In genomic region chr15:79733640-79734039, GRCm38 (mm10) we compare ENCODE assay signal across 21 mouse cellular contexts. TPM values are rescaled to one million over a fixed set of nuclear protein-coding genes. Genes with fewer than 3 reads are reported as not detected.
DNase-seq lines count a peak whose midpoint lies in the region; ATAC-seq and TF ChIP-seq lines count a peak whose summit lies in the region.
"Had no signal": no experiment of that assay in that cellular context is flagged by ENCODE, and none has a peak within 500 bp of the region (broad histone marks: within the 10 kb centered on the region; RNA-seq: fewer than 3 reads in every experiment).

No protein-coding gene starts in this region.

- no peak overlapping the region for H3K9ac ChIP-seq in heart, postnatal 0 days (replicated peaks; ENCODE audit: low read depth, low read length)
- H3K9ac ChIP-seq in forebrain, embryonic 16.5 days (replicated peaks; ENCODE audit: low read depth, low read length) = no peak overlapping the region
- H3K9ac ChIP-seq: embryonic facial prominence, embryonic 12.5 days; hindbrain, embryonic 14.5 days; liver, embryonic 13.5 days had no signal

- no peak for TF ChIP-seq CTCF in gastrocnemius, adult 2 months (IDR thresholded peaks at IDR 0.05)
- no peak for TF ChIP-seq CTCF in heart, postnatal 0 days (IDR thresholded peaks at IDR 0.05; ENCODE audit: low read depth)
- no peak for TF ChIP-seq CTCF in bone marrow, adult 2 months (IDR thresholded peaks at IDR 0.05; ENCODE audit: control insufficient read depth, insufficient read depth, low read length)

- 0 out of 2 replicates have a peak, but pooled peaks have one; percentile 33 for TF ChIP-seq POLR2A in bone marrow, adult 2 months (IDR thresholded peaks at IDR 0.05; ENCODE audit: borderline replicate concordance, control insufficient read depth, low read depth, low read length)

- peak overlapping the region; percentile 98 for H3K27ac ChIP-seq in gastrocnemius, adult 2 months
- H3K27ac ChIP-seq in heart, postnatal 0 days (ENCODE audit: low read depth) = peak overlapping the region; percentile 98
- H3K27ac ChIP-seq in bone marrow, adult 2 months (ENCODE audit: control insufficient read depth, insufficient read depth, low read depth, low read length, poor library complexity) = peak overlapping the region; percentile 93
- H3K27ac ChIP-seq in forebrain, embryonic 16.5 days (ENCODE audit: low read length) = no peak overlapping the region
- H3K27ac ChIP-seq: embryonic facial prominence, embryonic 12.5 days; hindbrain, embryonic 14.5 days; limb, embryonic 10.5 days; liver, embryonic 13.5 days; macrophage had no signal

- DNase-seq in gastrocnemius, adult 2 months = no peak
- DNase-seq in gastrocnemius, adult 8-10 months (ENCODE audit: low spot score in 2 of 2) = no peak
- DNase-seq in heart, postnatal 0 days (ENCODE audit: low spot score) = no peak
- no peak for DNase-seq in heart, postnatal 25 days (ENCODE audit: low spot score)
- DNase-seq in cerebellum, adult 9-10 months = no peak
- DNase-seq: cerebellum, adult 18-20 months; cerebellum, postnatal 25 days; heart, postnatal 14 days; kidney, adult 18-20 months; liver, embryonic 13.5 days; right cerebral cortex, postnatal 14 days had no signal

- no peak for ATAC-seq in heart, postnatal 0 days (ENCODE audit: insufficient read depth, low read depth)
- ATAC-seq in megakaryocyte progenitor cell, adult 5-6 weeks (replicated peaks; ENCODE audit: poor library complexity) = peak; percentile 73
- no peak for ATAC-seq in forebrain, embryonic 16.5 days
- ATAC-seq: CD4-positive, CD25-positive, alpha-beta regulatory T cell, adult 4 months; inflammation-experienced regulatory T-cells, adult 6 months had no signal

- no peaks in the 10 kb centered on the region for H3K27me3 ChIP-seq in heart, postnatal 0 days (ENCODE audit: control insufficient read depth, insufficient read depth, low read length)
- no peaks in the 10 kb centered on the region for H3K27me3 ChIP-seq in forebrain, embryonic 16.5 days (replicated peaks; ENCODE audit: control insufficient read depth, insufficient read depth, low read length)
- H3K27me3 ChIP-seq: embryonic facial prominence, embryonic 12.5 days; liver, embryonic 13.5 days had no signal

- H3K4me3 ChIP-seq in gastrocnemius, adult 2 months = peak overlapping the region; percentile 67
- H3K4me3 ChIP-seq in heart, postnatal 0 days (ENCODE audit: low read depth, low read length) = no peak overlapping the region
- peak overlapping the region; percentile 10 for H3K4me3 ChIP-seq in bone marrow, adult 2 months (replicated peaks; ENCODE audit: control insufficient read depth, low read depth, low read length)
- no peak overlapping the region for H3K4me3 ChIP-seq in forebrain, embryonic 16.5 days (replicated peaks; ENCODE audit: low read length)
- H3K4me3 ChIP-seq: embryonic facial prominence, embryonic 12.5 days; limb, embryonic 10.5 days; liver, embryonic 13.5 days had no signal

- intact Hi-C loops in gastrocnemius, adult 2 months (cut with DNase I) = no loop called here
- intact Hi-C loops in heart, postnatal 25 days (cut with DNase I) = no loop called here

- no peaks in the 10 kb centered on the region for H3K9me3 ChIP-seq in heart, postnatal 0 days (replicated peaks; ENCODE audit: control insufficient read depth, low read length)
- H3K9me3 ChIP-seq in forebrain, embryonic 16.5 days (ENCODE audit: control insufficient read depth, low read length) = no peaks in the 10 kb centered on the region
- H3K9me3 ChIP-seq: embryonic facial prominence, embryonic 12.5 days; limb, embryonic 10.5 days; liver, embryonic 13.5 days had no signal

- H3K36me3 ChIP-seq in heart, postnatal 0 days (replicated peaks; ENCODE audit: control insufficient read depth, insufficient read depth, low read length) = peaks cover 81% of the 10 kb centered on the region
- peaks cover 50% of the 10 kb centered on the region for H3K36me3 ChIP-seq in forebrain, embryonic 16.5 days (ENCODE audit: control insufficient read depth, insufficient read depth)

- H3K4me2 ChIP-seq in heart, postnatal 0 days (ENCODE audit: low read depth, low read length) = no peak overlapping the region
- no peak overlapping the region for H3K4me2 ChIP-seq in forebrain, embryonic 16.5 days (ENCODE audit: low read length)
- H3K4me2 ChIP-seq: embryonic facial prominence, embryonic 12.5 days; hindbrain, embryonic 14.5 days; liver, embryonic 13.5 days; midbrain, embryonic 11.5 days had no signal

- H3K4me1 ChIP-seq in heart, postnatal 0 days (ENCODE audit: control insufficient read depth, insufficient read depth) = peaks cover 19% of the 10 kb centered on the region
- H3K4me1 ChIP-seq in bone marrow, adult 2 months (ENCODE audit: control insufficient read depth, insufficient read depth, low read length) = peaks cover 5% of the 10 kb centered on the region; the same call in 1 of the 2 replicates
- H3K4me1 ChIP-seq in forebrain, embryonic 16.5 days (replicated peaks; ENCODE audit: control insufficient read depth, insufficient read depth, low read length) = 0 out of 2 replicates have a peak, but pooled peaks cover under 1% of the 10 kb centered on the region
- H3K4me1 ChIP-seq: embryonic facial prominence, embryonic 12.5 days; limb, embryonic 10.5 days had no signal

- WGBS in heart, postnatal 0 days = 82% methylated on average over 4 of the region's 4 CpGs
- 39% methylated on average over 4 of the region's 4 CpGs for WGBS in bone marrow, adult 2 months
- 78% methylated on average over 4 of the region's 4 CpGs for WGBS in forebrain, embryonic 16.5 days

- no peak for TF ChIP-seq EP300 in heart, postnatal 0 days (IDR thresholded peaks at IDR 0.05; ENCODE audit: low read depth)

RNA-seq across cellular contexts. Expression of gene Sun2, which starts 8.7 kb away (rescaled TPM):
- 10 to 100 TPM; 88.4 to 92.5 TPM for total RNA-seq in gastrocnemius, adult 2 months (2021)
- 10 to 100 TPM; 76.6 to 84.7 (median 80.3) TPM for total RNA-seq in gastrocnemius, adult 8-10 months (2022)
- 71.6 and 120 TPM in 2 replicates for total RNA-seq in heart, postnatal 0 days (2014; rRNA removed; ENCODE audit: low replicate concordance)
- 3.6 and 4.0 TPM in 2 replicates for polyA plus RNA-seq in heart, postnatal 0 days (2015; fragmentation: Nextera tagmentation; extraction: Ambion mirVana)
- total RNA-seq in heart, postnatal 25 days (2021) = 10 to 100 TPM; 79.3 to 80.7 TPM
- polyA plus RNA-seq in bone marrow, adult 2 months (2011; ENCODE audit: insufficient read depth, insufficient read length, low replicate concordance, missing spikeins) = 63.2 and 147 TPM in 2 replicates
- total RNA-seq in megakaryocyte progenitor cell, adult 5-6 weeks (2015) = 83.4 and 84.0 TPM in 2 replicates
- total RNA-seq in megakaryocyte progenitor cell, adult 5-6 weeks (2017) = 225 and 233 TPM in 2 replicates
- polyA plus RNA-seq in forebrain, embryonic 16.5 days (2015; fragmentation: Nextera tagmentation; extraction: Ambion mirVana) = 8.9 and 9.9 TPM in 2 replicates

RNA-seq across cellular contexts. Expression of gene Gtpbp1, which starts 43.0 kb away (rescaled TPM):
- 10 to 100 TPM; 24.4 to 28.5 TPM for total RNA-seq in gastrocnemius, adult 2 months (2021)
- 10 to 100 TPM; 21.8 to 29.7 (median 24.0) TPM for total RNA-seq in gastrocnemius, adult 8-10 months (2022)
- total RNA-seq in heart, postnatal 0 days (2014; rRNA removed; ENCODE audit: low replicate concordance) = 34.3 and 39.9 TPM in 2 replicates
- 18.0 and 20.6 TPM in 2 replicates for polyA plus RNA-seq in heart, postnatal 0 days (2015; fragmentation: Nextera tagmentation; extraction: Ambion mirVana)
- total RNA-seq in heart, postnatal 25 days (2021) = 10 to 100 TPM; 27.2 to 31.8 TPM
- polyA plus RNA-seq in bone marrow, adult 2 months (2011; ENCODE audit: insufficient read depth, insufficient read length, low replicate concordance, missing spikeins) = 46.1 and 53.9 TPM in 2 replicates
- 31.0 and 34.5 TPM in 2 replicates for total RNA-seq in megakaryocyte progenitor cell, adult 5-6 weeks (2015)
- total RNA-seq in megakaryocyte progenitor cell, adult 5-6 weeks (2017) = 48.2 and 58.6 TPM in 2 replicates
- 55.7 and 56.5 TPM in 2 replicates for polyA plus RNA-seq in forebrain, embryonic 16.5 days (2015; fragmentation: Nextera tagmentation; extraction: Ambion mirVana)

RNA-seq across cellular contexts. Expression of gene Dnal4, which starts 44.0 kb away (rescaled TPM):
- total RNA-seq in gastrocnemius, adult 2 months (2021) = 1 to 10 TPM; 4.2 to 6.2 TPM
- 1 to 10 TPM; 4.8 to 6.5 (median 5.2) TPM for total RNA-seq in gastrocnemius, adult 8-10 months (2022)
- 25.9 and 35.5 TPM in 2 replicates for total RNA-seq in heart, postnatal 0 days (2014; rRNA removed; ENCODE audit: low replicate concordance)
- polyA plus RNA-seq in heart, postnatal 0 days (2015; fragmentation: Nextera tagmentation; extraction: Ambion mirVana) = 35.5 and 38.9 TPM in 2 replicates
- total RNA-seq in heart, postnatal 25 days (2021) = 10 to 100 TPM; 20.5 to 22.9 TPM
- 6.8 and 8.4 TPM in 2 replicates for polyA plus RNA-seq in bone marrow, adult 2 months (2011; ENCODE audit: insufficient read depth, insufficient read length, low replicate concordance, missing spikeins)
- 15.9 and 16.2 TPM in 2 replicates for total RNA-seq in megakaryocyte progenitor cell, adult 5-6 weeks (2015)
- 12.2 and 12.5 TPM in 2 replicates for total RNA-seq in megakaryocyte progenitor cell, adult 5-6 weeks (2017)
- polyA plus RNA-seq in forebrain, embryonic 16.5 days (2015; fragmentation: Nextera tagmentation; extraction: Ambion mirVana) = 87.9 and 89.5 TPM in 2 replicates

RNA-seq across cellular contexts. Expression of gene Josd1, which starts 45.9 kb away (rescaled TPM):
- 10 to 100 TPM; 12.3 to 18.7 TPM for total RNA-seq in gastrocnemius, adult 2 months (2021)
- total RNA-seq in gastrocnemius, adult 8-10 months (2022) = 10 to 100 TPM; 10.2 to 18.0 (median 13.5) TPM
- 38.4 and 60.6 TPM in 2 replicates for total RNA-seq in heart, postnatal 0 days (2014; rRNA removed; ENCODE audit: low replicate concordance)
- 17.3 and 17.8 TPM in 2 replicates for polyA plus RNA-seq in heart, postnatal 0 days (2015; fragmentation: Nextera tagmentation; extraction: Ambion mirVana)
- 10 to 100 TPM; 23.6 to 26.4 TPM for total RNA-seq in heart, postnatal 25 days (2021)
- 15.3 and 20.4 TPM in 2 replicates for polyA plus RNA-seq in bone marrow, adult 2 months (2011; ENCODE audit: insufficient read depth, insufficient read length, low replicate concordance, missing spikeins)
- total RNA-seq in megakaryocyte progenitor cell, adult 5-6 weeks (2015) = 16.0 and 18.9 TPM in 2 replicates
- total RNA-seq in megakaryocyte progenitor cell, adult 5-6 weeks (2017) = 25.1 and 26.2 TPM in 2 replicates
- polyA plus RNA-seq in forebrain, embryonic 16.5 days (2015; fragmentation: Nextera tagmentation; extraction: Ambion mirVana) = 24.5 and 25.2 TPM in 2 replicates

Comparison
In these comparisons a context has a peak if more than half of its experiments do, and no peak if none do; other contexts are left out.
1. H3K4me3 ChIP-seq: peak in gastrocnemius, adult 2 months (single experiment) and bone marrow, adult 2 months (single experiment); none in heart, postnatal 0 days (single experiment) and forebrain, embryonic 16.5 days (single experiment).